Mouse (Mus musculus): Measurements from ENCODE around the gene Dpf2. TPM values are rescaled to one million over a fixed set of nuclear protein-coding genes. Genes with fewer than 3 reads are reported as not detected.
A peak's percentile ranks its signal among the peaks of the same experiment; 100 is the strongest.

Dpf2 gene
- total and polyA plus RNA-seq, 2 experiments from 2014 or later: 56.8 to 64.5 TPM

DNA sequence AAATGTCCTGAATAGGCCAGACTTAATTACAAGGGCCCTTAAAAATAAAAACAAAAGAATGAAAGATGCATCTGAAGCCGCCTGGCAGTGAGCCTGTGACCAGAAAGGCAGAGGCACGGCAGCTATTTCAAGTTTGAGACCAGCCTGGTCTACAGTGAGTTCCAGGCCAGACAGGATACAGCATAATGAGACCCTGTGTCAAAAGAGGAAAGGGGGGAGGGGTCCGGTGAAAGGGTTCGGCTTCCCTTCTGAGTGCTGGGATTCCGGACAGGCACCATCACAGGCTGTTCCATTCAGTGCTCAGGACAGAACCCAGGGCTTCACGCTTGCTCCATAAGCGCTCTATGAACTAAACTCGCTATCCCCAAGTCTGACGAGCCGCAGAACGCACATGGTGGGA, 14.2 kb upstream of the Dpf2 start:
- Histone ChIP-seq H3K9ac (no peak overlapping the region), H3K27ac (ENCODE audit: low read depth, low read length) (no peak overlapping the region), H3K4me2 (ENCODE audit: low read depth) (no peak overlapping the region), H3K27me3 (ENCODE audit: insufficient read depth, low read length) (no peaks in the 10 kb centered on the region), H3K4me3 (ENCODE audit: low read depth, low read length) (no peak overlapping the region), H3K36me3 (ENCODE audit: insufficient read depth) (no peaks in the 10 kb centered on the region), H3K9me3 (ENCODE audit: low read length) (no peaks in the 10 kb centered on the region), H3K4me1 (ENCODE audit: insufficient read depth) (no peaks in the 10 kb centered on the region)
- DNase-seq (no peak), ATAC-seq (no peak)
- 62% methylated on average over 11 of the region's 11 CpGs for WGBS
- no peak for TF ChIP-seq CTCF (IDR thresholded peaks at IDR 0.05; ENCODE audit: low read depth)

DNA sequence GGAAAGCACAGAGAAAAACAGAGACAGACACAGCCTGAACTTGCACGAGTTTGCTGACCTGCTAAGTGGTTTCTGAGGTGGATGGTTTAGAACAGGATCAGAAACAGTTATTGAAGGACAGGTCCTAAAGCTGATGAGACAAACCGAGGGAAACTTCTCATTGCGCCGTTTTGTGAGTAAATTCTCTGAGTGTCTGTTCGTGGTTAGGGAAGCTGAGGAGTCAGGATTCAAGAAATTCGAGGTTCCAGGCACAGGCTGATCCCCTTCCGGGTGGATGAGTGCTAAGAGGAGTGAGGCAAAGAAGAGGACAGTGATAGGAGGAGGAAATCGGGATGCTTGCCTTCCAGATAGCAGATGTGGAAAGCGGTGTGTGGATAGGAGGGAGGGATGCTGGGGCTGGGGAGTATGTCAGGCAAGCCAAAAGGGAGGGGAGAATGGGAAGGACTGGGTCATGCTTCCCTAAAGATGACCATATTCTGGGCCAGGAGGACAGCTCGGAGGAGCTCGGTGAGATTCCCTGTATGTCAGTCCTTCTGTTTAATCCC, 12.6 kb upstream of the Dpf2 start:
- DNase-seq: no peak
- 31% methylated on average over 11 of the region's 11 CpGs for WGBS
- no peak for ATAC-seq
- no peaks in the 10 kb centered on the region for H3K36me3 ChIP-seq (ENCODE audit: insufficient read depth)
- no peaks in the 10 kb centered on the region for H3K9me3 ChIP-seq (ENCODE audit: low read length)
- TF ChIP-seq CTCF (IDR thresholded peaks at IDR 0.05; ENCODE audit: low read depth): no peak
- peak overlapping the region; percentile 70; the same call in 1 of the 2 replicates for H3K9ac ChIP-seq
- H3K4me3 ChIP-seq (ENCODE audit: low read depth, low read length): peak overlapping the region; percentile 60
- peak overlapping the region; percentile 94 for H3K4me2 ChIP-seq (ENCODE audit: low read depth)
- H3K27me3 ChIP-seq (ENCODE audit: insufficient read depth, low read length): no peaks in the 10 kb centered on the region
- 0 out of 2 replicates have a peak, but pooled peaks cover 3% of the 10 kb centered on the region for H3K4me1 ChIP-seq (ENCODE audit: insufficient read depth)
- H3K27ac ChIP-seq (ENCODE audit: low read depth, low read length): 0 out of 2 replicates have a peak overlapping the region, but pooled peaks have one; percentile 6

DNA sequence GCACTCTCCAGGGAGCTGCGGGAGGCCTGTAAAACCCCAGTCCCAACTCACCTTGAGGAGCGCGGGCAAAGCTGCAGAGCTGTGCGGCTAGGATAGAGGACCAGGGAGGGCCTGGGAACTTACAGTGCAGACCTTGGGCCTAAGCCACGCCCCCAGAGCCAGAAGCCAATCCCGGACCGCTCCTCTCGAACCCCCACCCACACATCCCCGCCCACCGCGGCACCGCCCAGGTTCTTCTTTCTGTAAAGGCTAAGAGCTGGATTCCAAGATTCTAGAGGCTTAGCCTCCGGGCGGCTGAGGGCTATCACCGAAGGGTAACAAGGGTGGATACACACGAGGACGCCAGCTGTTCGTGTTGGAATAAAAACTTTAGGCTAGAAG, 11.9 kb upstream of the Dpf2 start, which contains the start of gene Cdc42ep2:
TSS of gene Cdc42ep2 (minus strand) at position 104 of the 381 bp plus-strand sequence.
- TF ChIP-seq CTCF (IDR thresholded peaks at IDR 0.05; ENCODE audit: low read depth): no peak
- WGBS: 0% methylated on average over 18 of the region's 18 CpGs
- H3K4me2 ChIP-seq (ENCODE audit: low read depth): peak within 1 kb of the TSS; percentile 94
- peak within 1 kb of the TSS; percentile 60 for H3K4me3 ChIP-seq (ENCODE audit: low read depth, low read length)
- DNase-seq: peak; percentile 93
- no peaks in the 10 kb centered on the region for H3K36me3 ChIP-seq (ENCODE audit: insufficient read depth)
- H3K27ac ChIP-seq (ENCODE audit: low read depth, low read length): peak within 1 kb of the TSS; percentile 60
- peak; percentile 95 for ATAC-seq
- H3K9ac ChIP-seq: peak within 1 kb of the TSS; percentile 70
- 0 out of 2 replicates have a peak, but pooled peaks cover 3% of the 10 kb centered on the region for H3K4me1 ChIP-seq (ENCODE audit: insufficient read depth)
- no peaks in the 10 kb centered on the region for H3K27me3 ChIP-seq (ENCODE audit: insufficient read depth, low read length)
- H3K9me3 ChIP-seq (ENCODE audit: low read length): no peaks in the 10 kb centered on the region

- H3K4me1 ChIP-seq (ENCODE audit: insufficient read depth): 0 out of 2 replicates have a peak, but pooled peaks cover 3% of the 10 kb centered on the region
- peak; percentile 86 for TF ChIP-seq CTCF (IDR thresholded peaks at IDR 0.05; ENCODE audit: low read depth)
- H3K27me3 ChIP-seq (ENCODE audit: insufficient read depth, low read length): no peaks in the 10 kb centered on the region
- H3K9me3 ChIP-seq (ENCODE audit: low read length): no peaks in the 10 kb centered on the region
- WGBS: under 1% methylated on average over 38 of the region's 38 CpGs
- H3K27ac ChIP-seq (ENCODE audit: low read depth, low read length): peak overlapping the region; percentile 60
- ATAC-seq (peak; percentile 90), DNase-seq (peak; percentile 95)
- peak overlapping the region; percentile 70 for H3K9ac ChIP-seq
- H3K4me2 ChIP-seq (ENCODE audit: low read depth): peak overlapping the region; percentile 94
- peak overlapping the region; percentile 60 for H3K4me3 ChIP-seq (ENCODE audit: low read depth, low read length)
- H3K36me3 ChIP-seq (ENCODE audit: insufficient read depth): no peaks in the 10 kb centered on the region
These were observed 11.3 kb upstream of the Dpf2 start for GRCm38 (mm10) chr19:5923990-5924712.

GRCm38 (mm10) chr19:5922963-5923362, 10.2 kb upstream of the Dpf2 start:
- Histone ChIP-seq H3K4me2 (ENCODE audit: low read depth) (no peak overlapping the region), H3K9me3 (ENCODE audit: low read length) (no peaks in the 10 kb centered on the region), H3K4me3 (ENCODE audit: low read depth, low read length) (no peak overlapping the region), H3K36me3 (ENCODE audit: insufficient read depth) (peaks cover 7% of the 10 kb centered on the region), H3K27me3 (ENCODE audit: insufficient read depth, low read length) (no peaks in the 10 kb centered on the region), H3K4me1 (ENCODE audit: insufficient read depth) (0 out of 2 replicates have a peak, but pooled peaks cover 3% of the 10 kb centered on the region), H3K27ac (ENCODE audit: low read depth, low read length) (no peak overlapping the region), H3K9ac (no peak overlapping the region)
- DNase-seq (no peak), ATAC-seq (no peak)
- no peak for TF ChIP-seq CTCF (IDR thresholded peaks at IDR 0.05; ENCODE audit: low read depth)
- WGBS: 92% methylated on average over 3 of the region's 3 CpGs

- ATAC-seq (no peak), DNase-seq (no peak)
- Histone ChIP-seq H3K36me3 (ENCODE audit: insufficient read depth) (peaks cover 12% of the 10 kb centered on the region), H3K27ac (ENCODE audit: low read depth, low read length) (no peak overlapping the region), H3K4me1 (ENCODE audit: insufficient read depth) (0 out of 2 replicates have a peak, but pooled peaks cover 3% of the 10 kb centered on the region), H3K9me3 (ENCODE audit: low read length) (no peaks in the 10 kb centered on the region), H3K27me3 (ENCODE audit: insufficient read depth, low read length) (no peaks in the 10 kb centered on the region), H3K4me3 (ENCODE audit: low read depth, low read length) (no peak overlapping the region), H3K9ac (peak overlapping the region; percentile 14; the same call in 1 of the 2 replicates), H3K4me2 (ENCODE audit: low read depth) (0 out of 2 replicates have a peak overlapping the region, but pooled peaks have one; percentile 2)
- no peak for TF ChIP-seq CTCF (IDR thresholded peaks at IDR 0.05; ENCODE audit: low read depth)
- 78% methylated on average over 15 of the region's 15 CpGs for WGBS
These were observed 9.5 kb upstream of the Dpf2 start for GRCm38 (mm10) chr19:5922119-5922942.
